Mouse (Mus musculus) stomach, postnatal 0 days (tissue): ENCODE data around the gene Ankrd1.

ENCODE experiments used
- CTCF ChIP-seq: IDR thresholded peaks from 2 replicates; pipeline ENCODE4 v1.5.1; 2016; ENCODE audit warnings: antibody characterized with exemption, low read depth, mild to moderate bottlenecking, moderate library complexity
- EP300 ChIP-seq: optimal IDR thresholded peaks from 2 replicates; pipeline ENCODE3; 2016; ENCODE audit warnings: antibody characterized with exemption

DNA sequence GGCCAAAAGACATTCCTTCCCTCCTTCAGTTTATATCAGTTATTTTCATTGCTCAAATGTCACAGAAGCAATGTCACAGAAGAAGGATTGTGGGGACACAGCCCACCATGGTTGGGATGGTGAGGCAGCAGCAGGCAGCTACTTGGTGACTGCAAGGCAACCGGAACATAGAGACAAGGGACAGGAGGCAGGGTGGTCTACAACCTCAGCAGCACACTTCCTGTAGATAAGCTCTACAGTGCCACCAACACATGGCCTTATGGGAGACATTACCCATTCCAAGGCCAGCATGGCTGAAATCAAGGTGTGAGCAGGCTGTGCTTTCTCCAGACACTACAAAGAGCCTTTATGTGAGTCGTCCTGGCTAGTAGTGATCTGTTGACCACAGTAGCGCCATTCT is 22.7 kb downstream of the Ankrd1 start:
- no peak for TF ChIP-seq CTCF
- no peak for TF ChIP-seq EP300
